ENCODE assay signal across 25 mouse cellular contexts in the genomic region with DNA sequence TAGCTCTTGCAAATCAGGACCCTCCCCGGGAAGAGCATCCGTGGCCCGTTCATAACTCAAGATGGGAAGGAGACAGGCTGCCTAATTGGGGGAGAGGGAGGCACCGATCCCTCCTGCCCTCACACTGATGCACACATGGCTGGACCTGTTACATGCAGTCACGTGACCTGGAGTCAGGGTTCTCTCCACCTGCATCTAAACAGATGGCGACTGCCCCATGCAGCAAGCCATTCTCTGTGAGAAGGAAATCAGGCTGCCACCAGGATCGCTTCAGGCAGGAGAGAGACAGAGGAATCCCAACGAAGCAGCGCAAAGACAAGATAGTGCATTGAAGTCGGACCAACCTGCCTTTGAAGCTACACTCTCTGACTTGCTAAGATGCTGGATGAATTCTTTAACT. TPM values are rescaled to one million over a fixed set of nuclear protein-coding genes. Genes with fewer than 3 reads are reported as not detected.
A peak's percentile ranks its signal among the peaks of the same experiment; 100 is the strongest.
DNase-seq lines count a peak whose midpoint lies in the region; ATAC-seq lines count a peak whose summit lies in the region.
"Had no signal": no experiment of that assay in that cellular context is flagged by ENCODE, and none has a peak within 500 bp of the region (broad histone marks: within the 10 kb centered on the region; RNA-seq: fewer than 3 reads in every experiment).

No protein-coding gene starts in this region.

- DNase-seq in left cerebral cortex, postnatal 4 days, result peak; percentile 68
- no peak for DNase-seq in left cerebral cortex, postnatal 10 days (ENCODE audit: extremely low spot score in 1 of 2, low spot score in 2 of 2)
- DNase-seq in cerebellum, adult 11-12 months, result peak; percentile 38
- peak; percentile 42 for DNase-seq in cerebellum, adult 9-10 months
- DNase-seq in cerebellum, postnatal 36 days, result peak; percentile 52 to 60
- DNase-seq in ovary, postnatal 14 days (ENCODE audit: low spot score), result no peak
- DNase-seq in forebrain, embryonic 10.5 days (ENCODE audit: extremely low spot score, low spot score), result no peak
- DNase-seq: gastrocnemius, postnatal 14 days; heart, postnatal 4 days; kidney, adult 11 months; lung, postnatal 36 days; midbrain, embryonic 14.5 days; thymus, adult 2 months; thymus, postnatal 4 days had no signal

- no peaks in the 10 kb centered on the region for H3K36me3 ChIP-seq in forebrain, embryonic 10.5 days (replicated peaks)
- H3K36me3 ChIP-seq in forebrain, embryonic 16.5 days (ENCODE audit: control insufficient read depth, insufficient read depth), result no peaks in the 10 kb centered on the region
- H3K36me3 ChIP-seq: heart, embryonic 10.5 days; heart, embryonic 15.5 days; limb, embryonic 13.5 days; lung, embryonic 15.5 days; neural tube, embryonic 15.5 days had no signal

- H3K4me3 ChIP-seq in forebrain, embryonic 10.5 days, result no peak overlapping the region
- no peak overlapping the region for H3K4me3 ChIP-seq in forebrain, embryonic 16.5 days (replicated peaks; ENCODE audit: low read length)
- H3K4me3 ChIP-seq: heart, embryonic 10.5 days; heart, embryonic 15.5 days; limb, embryonic 13.5 days; lung, embryonic 15.5 days; neural tube, embryonic 15.5 days had no signal

- no peak overlapping the region for H3K4me2 ChIP-seq in forebrain, embryonic 16.5 days (ENCODE audit: low read length)
- H3K4me2 ChIP-seq: heart, embryonic 15.5 days; hindbrain, embryonic 14.5 days; limb, embryonic 13.5 days; liver, embryonic 11.5 days; lung, embryonic 15.5 days; neural tube, embryonic 15.5 days had no signal

- no peaks in the 10 kb centered on the region for H3K9me3 ChIP-seq in forebrain, embryonic 10.5 days
- no peaks in the 10 kb centered on the region for H3K9me3 ChIP-seq in forebrain, embryonic 16.5 days (ENCODE audit: control insufficient read depth, low read length)
- H3K9me3 ChIP-seq: heart, embryonic 10.5 days; heart, embryonic 15.5 days; limb, embryonic 13.5 days; lung, embryonic 15.5 days; neural tube, embryonic 15.5 days had no signal

- H3K4me1 ChIP-seq in forebrain, embryonic 10.5 days, result no peaks in the 10 kb centered on the region
- H3K4me1 ChIP-seq in forebrain, embryonic 16.5 days (replicated peaks; ENCODE audit: control insufficient read depth, insufficient read depth, low read length), result no peaks in the 10 kb centered on the region
- H3K4me1 ChIP-seq: heart, embryonic 10.5 days; heart, embryonic 15.5 days; limb, embryonic 13.5 days; lung, embryonic 15.5 days had no signal

- intact Hi-C loops in left cerebral cortex, postnatal 4 days (cut with DNase I), result no loop called here
- intact Hi-C loops in left cerebral cortex, postnatal 10 days (cut with DNase I), result no loop called here

- no peak for ATAC-seq in forebrain, embryonic 16.5 days
- ATAC-seq: CD4-positive, CD25-positive, alpha-beta regulatory T cell, adult 4 months; forebrain, embryonic 14.5 days; inflammation-experienced regulatory T-cells, adult 6 months had no signal

- WGBS in forebrain, embryonic 10.5 days, result 93% methylated on average over 10 of the region's 10 CpGs
- 85% methylated on average over 10 of the region's 10 CpGs for WGBS in forebrain, embryonic 16.5 days

- no peaks in the 10 kb centered on the region for H3K27me3 ChIP-seq in forebrain, embryonic 10.5 days (ENCODE audit: poor library complexity, severe bottlenecking)
- H3K27me3 ChIP-seq in forebrain, embryonic 16.5 days (replicated peaks; ENCODE audit: control insufficient read depth, insufficient read depth, low read length), result no peaks in the 10 kb centered on the region
- H3K27me3 ChIP-seq: heart, embryonic 15.5 days; limb, embryonic 13.5 days; lung, embryonic 15.5 days; neural tube, embryonic 15.5 days had no signal

- H3K27ac ChIP-seq in forebrain, embryonic 10.5 days, result no peak overlapping the region
- H3K27ac ChIP-seq in forebrain, embryonic 16.5 days (ENCODE audit: low read length), result no peak overlapping the region
- H3K27ac ChIP-seq: heart, embryonic 10.5 days; heart, embryonic 15.5 days; hindbrain, embryonic 14.5 days; limb, embryonic 13.5 days; lung, embryonic 15.5 days; neural tube, embryonic 15.5 days had no signal

- H3K9ac ChIP-seq in forebrain, embryonic 16.5 days (replicated peaks; ENCODE audit: low read depth, low read length), result no peak overlapping the region
- H3K9ac ChIP-seq: heart, embryonic 15.5 days; hindbrain, embryonic 14.5 days; limb, embryonic 13.5 days; lung, embryonic 15.5 days; neural tube, embryonic 15.5 days had no signal

RNA-seq across cellular contexts. Expression of a gene that starts 3.5 kb away (rescaled TPM):
- total RNA-seq in left cerebral cortex, postnatal 4 days (2021), result 100 to 1,000 TPM; 561 to 611 TPM
- total RNA-seq in left cerebral cortex, postnatal 10 days (2021), result 100 to 1,000 TPM; 374 to 412 TPM
- polyA plus RNA-seq in forebrain, embryonic 10.5 days (2016; fragmentation: Nextera tagmentation; extraction: Ambion mirVana), result 168 and 208 TPM in 2 replicates
- polyA plus RNA-seq in forebrain, embryonic 16.5 days (2015; fragmentation: Nextera tagmentation; extraction: Ambion mirVana), result 114 and 126 TPM in 2 replicates

Comparison
In these comparisons a context has a peak if more than half of its experiments do, and no peak if none do; other contexts are left out.
1. DNase-seq: peak in left cerebral cortex, postnatal 4 days (single experiment), cerebellum, adult 11-12 months (single experiment), cerebellum, adult 9-10 months (single experiment) and cerebellum, postnatal 36 days (2 of 2); none in left cerebral cortex, postnatal 10 days (0 of 2), ovary, postnatal 14 days (single experiment) and forebrain, embryonic 10.5 days (single experiment).